In the genomic region with DNA sequence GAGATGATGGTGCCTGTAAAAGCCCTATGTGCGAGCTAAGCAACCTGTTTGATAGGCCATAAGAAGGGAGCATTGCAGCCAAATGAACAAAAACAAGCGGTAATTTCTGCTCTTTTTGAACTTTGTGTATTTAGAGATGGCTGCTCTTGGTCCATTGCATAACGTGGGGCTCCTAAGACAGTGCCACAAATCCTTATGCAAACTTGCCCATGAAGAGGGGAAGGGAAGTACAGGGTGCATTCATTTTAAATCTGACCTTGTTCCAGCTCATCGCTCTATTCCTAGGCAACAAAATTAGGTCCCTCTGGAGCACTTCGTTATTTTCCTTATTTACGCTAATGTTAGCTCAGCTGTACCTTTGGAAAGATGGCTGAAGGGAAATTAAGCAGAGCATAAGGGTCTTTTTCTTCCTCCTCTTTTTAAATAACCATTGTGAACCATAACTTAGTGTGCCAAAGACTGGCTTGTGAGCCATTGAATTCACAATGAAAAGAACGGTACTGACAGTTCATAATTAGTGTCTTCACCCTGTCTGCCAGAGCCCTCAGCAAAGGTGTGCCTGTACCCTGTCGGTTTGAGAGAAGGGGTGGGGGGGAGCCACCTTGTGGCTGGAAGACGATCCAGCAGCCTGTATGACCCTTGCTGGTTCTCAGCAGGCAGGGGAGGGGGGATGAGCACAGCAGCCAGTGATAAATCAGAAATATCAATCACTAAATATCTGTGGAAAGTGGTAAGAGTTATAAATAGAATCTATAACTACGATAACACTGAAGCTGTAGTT, we compare ENCODE assay signal across 8 mouse cellular contexts.
DNase-seq lines count a peak whose midpoint lies in the region; ATAC-seq lines count a peak whose summit lies in the region.

No protein-coding gene starts in this region.

- DNase-seq in gastrocnemius, postnatal 14 days = peak; percentile 9
- DNase-seq in gastrocnemius, postnatal 36 days = no peak
- peak; percentile 32 for DNase-seq in 416B (ENCODE audit: low read depth)
- peak; percentile 74 for DNase-seq in ZHBTc4 (ENCODE audit: low read depth, low spot score)
- DNase-seq in lung, postnatal 14 days = peak; percentile 29
- peak; percentile 60 for DNase-seq in thymus, postnatal 14 days
- no peak for DNase-seq in cerebellum, adult 8-10 months

- intact Hi-C loops in gastrocnemius, postnatal 14 days (cut with DNase I; ENCODE audit: low total_unique reads) = loop anchor here (10.0 kb wide), 1 partner anchor 93 kb away; no protein-coding TSS in a partner anchor
- intact Hi-C loops in gastrocnemius, postnatal 36 days (cut with DNase I) = no loop called here

- ATAC-seq in granulocyte monocyte progenitor cell, adult 5-6 weeks (replicated peaks; ENCODE audit: poor library complexity, severe bottlenecking) = peak; percentile 55

Comparison
In these comparisons a context has a peak if more than half of its experiments do, and no peak if none do; other contexts are left out.
1. DNase-seq: peak in gastrocnemius, postnatal 14 days (single experiment), 416B (single experiment), ZHBTc4 (single experiment), lung, postnatal 14 days (single experiment) and thymus, postnatal 14 days (single experiment); none in gastrocnemius, postnatal 36 days (0 of 2) and cerebellum, adult 8-10 months (single experiment).